Mouse (Mus musculus): ENCODE data around the gene Arl4c. TPM values are rescaled to one million over a fixed set of nuclear protein-coding genes. Genes with fewer than 3 reads are reported as not detected.

Gene Arl4c
- polyA plus RNA-seq, 1 experiment from 2014 or later, result 6.6 TPM

DNA sequence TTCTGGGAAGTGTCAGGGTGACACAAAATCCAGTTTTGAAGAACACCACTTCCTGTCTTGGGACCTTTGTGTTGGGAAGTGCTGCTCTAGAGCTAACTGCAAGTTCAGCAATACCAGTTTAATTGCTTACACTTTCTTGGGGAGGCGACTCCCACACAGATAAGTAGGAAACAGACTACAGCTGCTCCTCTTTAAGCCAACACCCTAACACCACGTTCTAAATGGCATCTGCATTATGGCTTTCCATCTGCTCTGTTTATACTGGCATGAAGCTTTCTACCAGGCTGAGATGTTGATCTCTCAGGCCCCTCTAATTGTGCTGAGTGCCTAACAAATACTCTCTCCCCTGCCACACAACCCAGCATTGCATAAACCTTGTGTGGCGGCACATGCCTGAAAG is 36.9 kb upstream of the Arl4c start:
- 52% methylated on average over 3 of the region's 3 CpGs for WGBS
- H3K9ac ChIP-seq (ENCODE audit: low read depth, low read length), result no peak overlapping the region
- no peak overlapping the region for H3K27ac ChIP-seq (replicated peaks; ENCODE audit: low read depth, low read length)
- no peaks in the 10 kb centered on the region for H3K4me1 ChIP-seq (ENCODE audit: control insufficient read depth, insufficient read depth, low read length)
- DNase-seq (ENCODE audit: low spot score), result no peak
- no peaks in the 10 kb centered on the region for H3K27me3 ChIP-seq (replicated peaks; ENCODE audit: control insufficient read depth, insufficient read depth, low read length)
- no peak for ATAC-seq (ENCODE audit: low read depth)
- H3K4me2 ChIP-seq (ENCODE audit: low read depth, low read length), result no peak overlapping the region
- H3K4me3 ChIP-seq (ENCODE audit: low read depth, low read length), result no peak overlapping the region
- H3K36me3 ChIP-seq (ENCODE audit: control insufficient read depth, insufficient read depth, low read length), result no peaks in the 10 kb centered on the region
- no peaks in the 10 kb centered on the region for H3K9me3 ChIP-seq (ENCODE audit: control insufficient read depth, low read length)

DNA sequence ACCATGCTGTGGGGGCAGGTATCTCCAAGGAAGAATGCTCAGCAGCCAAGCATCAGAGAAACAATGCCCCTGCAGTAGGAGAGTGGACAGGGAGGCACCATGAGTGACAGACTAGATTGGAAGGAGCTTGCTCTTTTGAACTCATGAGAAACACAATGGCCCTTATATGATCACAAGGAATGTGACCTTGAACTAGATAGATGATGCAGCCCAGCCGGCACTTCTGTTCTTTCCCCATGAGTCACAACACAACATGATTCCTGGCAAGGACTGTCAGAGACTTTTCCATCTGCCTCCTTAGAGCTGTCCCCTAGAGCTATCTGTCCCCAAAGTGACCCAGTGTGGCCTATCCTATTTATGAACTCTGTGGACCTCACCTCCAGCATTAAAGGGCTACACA is 27.5 kb upstream of the Arl4c start:
- H3K27me3 ChIP-seq (replicated peaks; ENCODE audit: control insufficient read depth, insufficient read depth, low read length), result no peaks in the 10 kb centered on the region
- H3K9ac ChIP-seq (ENCODE audit: low read depth, low read length), result no peak overlapping the region
- 62% methylated on average over 1 of the region's 1 CpGs for WGBS
- no peaks in the 10 kb centered on the region for H3K4me1 ChIP-seq (ENCODE audit: control insufficient read depth, insufficient read depth, low read length)
- no peaks in the 10 kb centered on the region for H3K9me3 ChIP-seq (ENCODE audit: control insufficient read depth, low read length)
- H3K36me3 ChIP-seq (ENCODE audit: control insufficient read depth, insufficient read depth, low read length), result no peaks in the 10 kb centered on the region
- no peak overlapping the region for H3K4me2 ChIP-seq (ENCODE audit: low read depth, low read length)
- ATAC-seq (ENCODE audit: low read depth) (no peak), DNase-seq (ENCODE audit: low spot score) (no peak)
- no peak overlapping the region for H3K4me3 ChIP-seq (ENCODE audit: low read depth, low read length)
- H3K27ac ChIP-seq (replicated peaks; ENCODE audit: low read depth, low read length), result no peak overlapping the region

DNA sequence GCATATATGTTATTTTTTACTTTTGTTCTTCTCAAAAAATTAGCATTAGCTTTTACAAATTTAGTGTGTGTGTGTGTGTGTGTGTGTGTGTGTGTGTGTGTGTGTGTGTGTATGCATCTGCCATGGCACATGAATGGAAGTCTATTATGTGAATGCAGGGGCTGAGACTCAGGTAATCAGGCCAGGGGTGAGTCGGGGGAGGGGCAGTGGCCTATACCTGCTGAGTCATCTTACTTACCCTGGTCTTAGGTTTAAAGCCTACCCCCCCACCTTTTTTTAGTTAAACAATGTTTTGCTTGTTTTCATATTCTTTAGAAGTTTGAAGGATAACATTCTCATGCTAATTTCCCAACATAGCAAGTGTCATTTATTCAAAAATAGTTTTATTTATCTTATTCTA is 25.3 kb upstream of the Arl4c start:
- ATAC-seq (ENCODE audit: low read depth) (no peak), DNase-seq (ENCODE audit: low spot score) (no peak)
- no peak overlapping the region for H3K4me2 ChIP-seq (ENCODE audit: low read depth, low read length)
- no peaks in the 10 kb centered on the region for H3K36me3 ChIP-seq (ENCODE audit: control insufficient read depth, insufficient read depth, low read length)
- no peaks in the 10 kb centered on the region for H3K4me1 ChIP-seq (ENCODE audit: control insufficient read depth, insufficient read depth, low read length)
- WGBS, result 100% methylated on average over 1 of the region's 1 CpGs
- no peaks in the 10 kb centered on the region for H3K9me3 ChIP-seq (ENCODE audit: control insufficient read depth, low read length)
- no peak overlapping the region for H3K4me3 ChIP-seq (ENCODE audit: low read depth, low read length)
- no peak overlapping the region for H3K27ac ChIP-seq (replicated peaks; ENCODE audit: low read depth, low read length)
- H3K9ac ChIP-seq (ENCODE audit: low read depth, low read length), result no peak overlapping the region
- H3K27me3 ChIP-seq (replicated peaks; ENCODE audit: control insufficient read depth, insufficient read depth, low read length), result no peaks in the 10 kb centered on the region

DNA sequence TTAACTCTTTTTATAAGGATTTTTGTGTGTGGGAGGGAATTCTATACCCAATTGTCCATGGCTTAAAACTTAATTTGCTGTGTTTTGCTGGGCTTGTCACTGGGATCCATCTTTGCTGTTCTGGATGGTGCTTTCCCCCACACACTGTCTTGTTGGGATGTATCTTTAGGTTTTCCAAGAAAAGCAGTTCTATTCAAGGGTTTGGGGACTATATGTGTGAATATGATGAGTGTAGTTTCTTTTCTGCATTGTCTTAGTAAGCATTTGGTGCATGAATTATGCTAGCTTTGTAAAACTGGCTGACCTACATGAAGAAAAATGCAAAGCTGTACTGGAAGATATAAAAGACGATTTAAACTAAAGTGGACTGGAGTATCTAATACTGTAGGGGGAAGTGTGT is 23.7 kb upstream of the Arl4c start:
- H3K27ac ChIP-seq (replicated peaks; ENCODE audit: low read depth, low read length), result no peak overlapping the region
- WGBS, result 67% methylated on average over 1 of the region's 1 CpGs
- ATAC-seq (ENCODE audit: low read depth) (no peak), DNase-seq (ENCODE audit: low spot score) (no peak)
- no peaks in the 10 kb centered on the region for H3K9me3 ChIP-seq (ENCODE audit: control insufficient read depth, low read length)
- H3K36me3 ChIP-seq (ENCODE audit: control insufficient read depth, insufficient read depth, low read length), result no peaks in the 10 kb centered on the region
- H3K27me3 ChIP-seq (replicated peaks; ENCODE audit: control insufficient read depth, insufficient read depth, low read length), result no peaks in the 10 kb centered on the region
- H3K9ac ChIP-seq (ENCODE audit: low read depth, low read length), result no peak overlapping the region
- H3K4me2 ChIP-seq (ENCODE audit: low read depth, low read length), result no peak overlapping the region
- H3K4me3 ChIP-seq (ENCODE audit: low read depth, low read length), result no peak overlapping the region
- no peaks in the 10 kb centered on the region for H3K4me1 ChIP-seq (ENCODE audit: control insufficient read depth, insufficient read depth, low read length)

DNA sequence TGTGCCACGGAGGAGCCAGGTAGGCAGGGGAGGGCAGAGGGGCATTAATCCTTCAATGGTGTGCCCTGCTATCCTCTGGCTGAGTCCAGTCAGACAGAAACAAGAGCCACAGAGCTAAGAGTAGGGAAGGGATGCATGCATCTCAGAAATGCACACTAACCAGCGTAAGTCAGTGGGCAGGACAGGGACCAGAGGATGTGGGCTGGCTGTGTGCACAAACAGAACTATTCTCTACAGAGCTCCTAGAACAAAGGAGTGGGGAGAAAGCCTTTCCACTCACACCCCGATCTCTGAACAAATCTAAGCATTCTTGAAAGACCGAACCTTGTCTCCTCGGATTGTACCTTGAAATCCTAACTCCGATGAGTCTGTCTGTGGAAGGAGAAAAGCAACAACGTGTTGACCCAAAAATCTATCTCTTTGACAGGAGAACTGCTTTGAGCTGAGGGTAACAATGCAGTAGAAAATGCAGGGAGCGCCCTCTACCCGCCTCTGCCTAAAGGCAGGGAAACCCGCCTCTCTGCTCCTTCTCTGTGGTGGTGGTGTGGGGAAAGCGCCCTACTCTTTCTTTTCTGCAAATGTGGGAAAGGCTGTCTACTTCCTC is 18.7 kb upstream of the Arl4c start:
- Histone ChIP-seq H3K4me3 (ENCODE audit: low read depth, low read length) (no peak overlapping the region), H3K27me3 (replicated peaks; ENCODE audit: control insufficient read depth, insufficient read depth, low read length) (no peaks in the 10 kb centered on the region), H3K4me1 (ENCODE audit: control insufficient read depth, insufficient read depth, low read length) (no peaks in the 10 kb centered on the region), H3K36me3 (ENCODE audit: control insufficient read depth, insufficient read depth, low read length) (no peaks in the 10 kb centered on the region), H3K9ac (ENCODE audit: low read depth, low read length) (no peak overlapping the region), H3K27ac (replicated peaks; ENCODE audit: low read depth, low read length) (no peak overlapping the region), H3K4me2 (ENCODE audit: low read depth, low read length) (no peak overlapping the region), H3K9me3 (ENCODE audit: control insufficient read depth, low read length) (no peaks in the 10 kb centered on the region)
- no peak for DNase-seq (ENCODE audit: low spot score)
- no peak for ATAC-seq (ENCODE audit: low read depth)
- WGBS, result 54% methylated on average over 11 of the region's 11 CpGs

DNA sequence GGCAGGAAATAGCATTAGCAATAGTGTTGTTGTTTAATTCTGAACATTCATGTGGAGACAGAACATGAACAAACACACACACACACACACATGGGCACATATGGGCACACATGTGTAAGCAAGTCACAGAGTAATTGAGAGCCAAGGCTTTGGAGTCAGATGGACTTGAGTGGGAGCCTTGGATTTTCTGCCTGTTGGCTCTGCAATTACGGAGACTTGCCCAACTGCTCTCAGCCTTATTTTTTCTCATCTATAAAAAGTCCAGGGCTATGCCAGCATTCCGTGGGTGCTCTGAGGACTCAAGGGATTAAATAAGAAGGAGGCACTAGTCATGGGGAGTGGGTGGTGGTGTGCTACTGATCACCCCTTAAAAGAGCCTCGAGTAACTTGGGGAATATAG is 16.5 kb upstream of the Arl4c start:
- H3K27me3 ChIP-seq (replicated peaks; ENCODE audit: control insufficient read depth, insufficient read depth, low read length), result no peaks in the 10 kb centered on the region
- H3K36me3 ChIP-seq (ENCODE audit: control insufficient read depth, insufficient read depth, low read length), result no peaks in the 10 kb centered on the region
- H3K9me3 ChIP-seq (ENCODE audit: control insufficient read depth, low read length), result no peaks in the 10 kb centered on the region
- ATAC-seq (ENCODE audit: low read depth) (no peak), DNase-seq (ENCODE audit: low spot score) (no peak)
- H3K27ac ChIP-seq (replicated peaks; ENCODE audit: low read depth, low read length), result no peak overlapping the region
- no peaks in the 10 kb centered on the region for H3K4me1 ChIP-seq (ENCODE audit: control insufficient read depth, insufficient read depth, low read length)
- WGBS, result 85% methylated on average over 3 of the region's 3 CpGs
- no peak overlapping the region for H3K4me3 ChIP-seq (ENCODE audit: low read depth, low read length)
- H3K4me2 ChIP-seq (ENCODE audit: low read depth, low read length), result no peak overlapping the region
- no peak overlapping the region for H3K9ac ChIP-seq (ENCODE audit: low read depth, low read length)

DNA sequence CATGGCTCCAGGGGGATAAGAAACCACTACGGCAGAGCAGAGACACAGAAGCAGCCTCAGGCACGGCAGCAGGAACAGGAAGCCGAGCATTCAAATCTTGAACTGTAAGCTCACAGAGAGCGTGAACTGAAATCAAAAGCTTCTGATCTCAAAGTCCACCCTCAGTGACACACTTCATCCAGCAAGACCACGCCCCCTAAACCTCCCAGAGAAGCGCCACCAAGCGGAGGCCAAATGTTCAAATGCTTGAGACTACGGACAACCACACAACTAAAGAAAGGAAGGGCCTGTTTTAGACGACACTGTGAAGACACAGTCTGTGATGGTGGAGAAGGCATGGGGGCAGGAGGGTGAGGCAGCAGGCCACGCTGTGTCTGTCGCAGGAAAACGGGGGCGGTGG is 15.7 kb upstream of the Arl4c start:
- no peaks in the 10 kb centered on the region for H3K27me3 ChIP-seq (replicated peaks; ENCODE audit: control insufficient read depth, insufficient read depth, low read length)
- 81% methylated on average over 13 of the region's 13 CpGs for WGBS
- no peaks in the 10 kb centered on the region for H3K36me3 ChIP-seq (ENCODE audit: control insufficient read depth, insufficient read depth, low read length)
- no peaks in the 10 kb centered on the region for H3K4me1 ChIP-seq (ENCODE audit: control insufficient read depth, insufficient read depth, low read length)
- H3K4me3 ChIP-seq (ENCODE audit: low read depth, low read length), result no peak overlapping the region
- no peak for ATAC-seq (ENCODE audit: low read depth)
- no peak overlapping the region for H3K9ac ChIP-seq (ENCODE audit: low read depth, low read length)
- DNase-seq (ENCODE audit: low spot score), result no peak
- H3K27ac ChIP-seq (replicated peaks; ENCODE audit: low read depth, low read length), result no peak overlapping the region
- H3K4me2 ChIP-seq (ENCODE audit: low read depth, low read length), result no peak overlapping the region
- H3K9me3 ChIP-seq (ENCODE audit: control insufficient read depth, low read length), result no peaks in the 10 kb centered on the region

DNA sequence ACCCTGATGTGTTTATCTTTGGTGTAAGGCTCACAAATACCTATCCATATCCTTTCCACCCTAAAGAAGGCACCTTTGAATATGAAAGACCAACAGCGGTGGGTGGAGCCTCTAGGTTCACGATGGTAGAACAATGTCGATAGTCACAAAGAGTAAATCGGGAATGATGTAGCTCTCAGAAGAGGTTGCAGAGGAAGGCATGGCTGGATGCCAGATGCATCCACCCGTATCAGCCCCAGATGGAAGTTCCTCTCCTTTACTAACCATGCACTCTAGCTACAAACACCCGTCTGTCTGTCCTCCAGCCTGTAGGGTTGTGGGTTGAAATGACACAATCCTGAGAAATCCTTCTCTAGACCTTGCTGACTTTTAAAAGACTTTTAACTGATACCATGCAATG is 10.0 kb upstream of the Arl4c start:
- no peak for DNase-seq (ENCODE audit: low spot score)
- Histone ChIP-seq H3K4me2 (ENCODE audit: low read depth, low read length) (no peak overlapping the region), H3K4me3 (ENCODE audit: low read depth, low read length) (no peak overlapping the region), H3K27ac (replicated peaks; ENCODE audit: low read depth, low read length) (no peak overlapping the region), H3K9ac (ENCODE audit: low read depth, low read length) (no peak overlapping the region), H3K36me3 (ENCODE audit: control insufficient read depth, insufficient read depth, low read length) (no peaks in the 10 kb centered on the region), H3K4me1 (ENCODE audit: control insufficient read depth, insufficient read depth, low read length) (no peaks in the 10 kb centered on the region), H3K9me3 (ENCODE audit: control insufficient read depth, low read length) (no peaks in the 10 kb centered on the region), H3K27me3 (replicated peaks; ENCODE audit: control insufficient read depth, insufficient read depth, low read length) (no peaks in the 10 kb centered on the region)
- WGBS, result 89% methylated on average over 6 of the region's 6 CpGs
- no peak for ATAC-seq (ENCODE audit: low read depth)

DNA sequence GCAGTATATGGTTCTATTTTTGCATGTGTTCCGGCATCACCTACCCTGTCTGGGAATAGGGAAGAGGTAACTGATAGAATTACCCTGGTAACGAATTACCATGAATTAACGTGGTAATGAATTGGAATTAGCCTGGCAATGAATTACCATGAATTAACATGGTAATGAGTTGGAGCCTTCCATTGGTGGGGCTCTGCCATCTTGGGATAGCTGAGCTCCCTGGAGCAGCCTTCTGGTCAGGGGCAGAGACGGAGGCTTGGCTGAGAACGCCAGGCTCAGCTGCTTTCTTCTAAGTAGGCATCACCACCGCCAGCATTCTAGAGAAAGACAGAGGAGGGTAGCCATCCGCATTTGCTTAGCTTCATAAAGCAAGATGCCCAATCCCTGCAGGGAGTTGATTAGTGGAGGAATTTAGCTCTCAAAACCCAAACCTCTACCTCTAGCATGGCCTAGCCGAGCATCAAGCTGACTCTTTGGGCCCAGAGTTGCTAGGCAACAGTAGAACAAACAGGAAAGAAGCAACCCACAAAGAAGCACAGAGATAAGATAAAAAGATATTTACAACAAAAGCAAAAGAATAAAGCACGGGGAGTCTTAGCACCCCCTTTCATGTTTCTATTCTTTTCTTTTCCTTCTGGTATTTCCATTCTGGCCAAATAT is 6.8 kb upstream of the Arl4c start:
- no peaks in the 10 kb centered on the region for H3K27me3 ChIP-seq (replicated peaks; ENCODE audit: control insufficient read depth, insufficient read depth, low read length)
- H3K4me1 ChIP-seq (ENCODE audit: control insufficient read depth, insufficient read depth, low read length), result no peaks in the 10 kb centered on the region
- no peaks in the 10 kb centered on the region for H3K36me3 ChIP-seq (ENCODE audit: control insufficient read depth, insufficient read depth, low read length)
- no peak overlapping the region for H3K9ac ChIP-seq (ENCODE audit: low read depth, low read length)
- no peaks in the 10 kb centered on the region for H3K9me3 ChIP-seq (ENCODE audit: control insufficient read depth, low read length)
- ATAC-seq (ENCODE audit: low read depth) (no peak), DNase-seq (ENCODE audit: low spot score) (no peak)
- no peak overlapping the region for H3K4me3 ChIP-seq (ENCODE audit: low read depth, low read length)
- WGBS, result 73% methylated on average over 9 of the region's 9 CpGs
- no peak overlapping the region for H3K27ac ChIP-seq (replicated peaks; ENCODE audit: low read depth, low read length)
- no peak overlapping the region for H3K4me2 ChIP-seq (ENCODE audit: low read depth, low read length)

All from embryonic facial prominence, embryonic 14.5 days (tissue).